Comparison of ENCODE assay signal across 16 mouse cellular contexts in the genomic region with DNA sequence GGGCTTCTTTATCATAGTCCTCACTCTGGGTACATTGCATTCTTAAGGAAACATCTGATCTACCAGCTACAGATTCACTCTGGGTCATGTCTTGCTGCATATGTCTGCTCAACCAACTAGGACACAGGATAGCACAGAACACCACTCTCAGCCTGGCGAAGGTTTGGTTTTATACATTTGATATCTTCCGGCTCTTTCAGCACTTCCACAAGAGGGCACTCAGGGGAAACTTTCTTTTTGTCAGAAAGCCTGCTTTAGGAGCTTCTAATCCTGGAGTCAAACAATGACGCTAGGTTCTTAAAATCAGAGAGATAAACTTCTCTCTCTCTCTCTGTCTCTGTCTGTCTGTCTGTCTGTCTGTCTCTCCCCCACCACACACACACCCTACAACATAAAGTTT. TPM values are rescaled to one million over a fixed set of nuclear protein-coding genes. Genes with fewer than 3 reads are reported as not detected.
DNase-seq lines count a peak whose midpoint lies in the region; TF ChIP-seq lines count a peak whose summit lies in the region.
"Had no signal": no experiment of that assay in that cellular context is flagged by ENCODE, and none has a peak within 500 bp of the region (broad histone marks: within the 10 kb centered on the region; RNA-seq: fewer than 3 reads in every experiment).

No protein-coding gene starts in this region.

- TF ChIP-seq RAD21 in CH12.LX (IDR thresholded peaks at IDR 0.05; ENCODE audit: low read depth, low read length), result peak; percentile 36

- no peak overlapping the region for H3K27ac ChIP-seq in layer of hippocampus, adult 2 months
- H3K27ac ChIP-seq in CH12.LX (ENCODE audit: insufficient read depth, low read depth), result no peak overlapping the region
- H3K27ac ChIP-seq: limb, embryonic 10.5 days; midbrain, embryonic 13.5 days; neural tube, embryonic 15.5 days had no signal

- no peaks in the 10 kb centered on the region for H3K27me3 ChIP-seq in CH12.LX (replicated peaks)
- H3K27me3 ChIP-seq: midbrain, embryonic 13.5 days; neural tube, embryonic 15.5 days; Patski had no signal

- in situ Hi-C loops in CH12.LX (cut with MboI; ENCODE audit: low pct_ligation_motif_present, low pct_unique_long_range_greater_than_20kb, low sequenced_read_pairs), result no loop called here

- H3K4me2 ChIP-seq in CH12.LX (ENCODE audit: insufficient read depth, low read depth, poor library complexity, severe bottlenecking), result no peak overlapping the region
- H3K4me2 ChIP-seq: midbrain, embryonic 13.5 days; neural tube, embryonic 15.5 days had no signal

- DNase-seq in embryo, embryonic 10 days (ENCODE audit: low spot score), result peak; percentile 8
- DNase-seq in embryo, embryonic 9.5 days (ENCODE audit: extremely low spot score), result no peak
- peak; percentile 17 to 33 for DNase-seq in layer of hippocampus, adult 2 months (ENCODE audit: low spot score in 2 of 2)
- no peak for DNase-seq in layer of hippocampus, postnatal 10 days (ENCODE audit: low spot score in 2 of 2)
- DNase-seq in CH12.LX (ENCODE audit: extremely low read depth), result peak; percentile 17
- DNase-seq in frontal cortex, adult 2 months (ENCODE audit: extremely low spot score in 1 of 2, low spot score in 1 of 2), result peak; percentile 12 to 77
- DNase-seq in ovary, postnatal 36 days (ENCODE audit: low spot score), result no peak
- DNase-seq in gastrocnemius, adult 18-20 months (ENCODE audit: low spot score), result no peak
- DNase-seq: heart, postnatal 36 days; thymus, adult 18-20 months had no signal

- H3K4me1 ChIP-seq in CH12.LX (ENCODE audit: control insufficient read depth in 1 of 2, insufficient read depth in 2 of 2), result no peaks in the 10 kb centered on the region
- H3K4me1 ChIP-seq: limb, embryonic 10.5 days; midbrain, embryonic 13.5 days; neural tube, embryonic 15.5 days had no signal

- H3K9ac ChIP-seq in CH12.LX (ENCODE audit: insufficient read depth, low read depth), result no peak overlapping the region
- H3K9ac ChIP-seq: midbrain, embryonic 13.5 days; neural tube, embryonic 15.5 days had no signal

- TF ChIP-seq CTCF in layer of hippocampus, adult 2 months (conservative IDR thresholded peaks at IDR 0.05), result peak; percentile 70
- peak in 1 of 2 experiments; percentile 47; a peak in 2 of 4 replicates for TF ChIP-seq CTCF in CH12.LX (conservative IDR thresholded peaks at IDR 0.05 in 1 of 2, IDR thresholded peaks at IDR 0.05 in 1 of 2; ENCODE audit: low read depth in 2 of 2, low read length in 2 of 2)

- no peak for TF ChIP-seq POLR2A in CH12.LX (IDR thresholded peaks at IDR 0.05; ENCODE audit: low read depth, low read length)

- H3K79me2 ChIP-seq in CH12.LX (replicated peaks; ENCODE audit: control insufficient read depth, extremely low read depth, insufficient read depth, poor library complexity, severe bottlenecking), result no peaks in the 10 kb centered on the region

- H3K4me3 ChIP-seq in layer of hippocampus, adult 2 months, result no peak overlapping the region
- no peak overlapping the region for H3K4me3 ChIP-seq in CH12.LX (replicated peaks in 1 of 3; ENCODE audit: low read depth in 2 of 3, low read length in 2 of 3, poor library complexity in 1 of 3)
- H3K4me3 ChIP-seq: limb, embryonic 10.5 days; midbrain, embryonic 13.5 days; neural tube, embryonic 15.5 days had no signal

- no peak for TF ChIP-seq EP300 in CH12.LX (IDR thresholded peaks at IDR 0.05; ENCODE audit: low read length)

- no peaks in the 10 kb centered on the region for H3K9me3 ChIP-seq in CH12.LX (replicated peaks; ENCODE audit: low read length)
- H3K9me3 ChIP-seq: limb, embryonic 10.5 days; midbrain, embryonic 13.5 days; neural tube, embryonic 15.5 days had no signal

- H3K36me3 ChIP-seq in CH12.LX (replicated peaks in 1 of 2; ENCODE audit: control insufficient read depth in 1 of 2, insufficient read depth in 1 of 2, low read length in 1 of 2), result no peaks in the 10 kb centered on the region
- H3K36me3 ChIP-seq: limb, embryonic 10.5 days; midbrain, embryonic 13.5 days; neural tube, embryonic 15.5 days had no signal

- dilution Hi-C loops in CH12.LX (cut with MboI; ENCODE audit: extremely low pct_ligation_motif_present, extremely low pct_unique_long_range_greater_than_20kb, low sequenced_read_pairs), result no loop called here

TF ChIP-seq in CH12.LX, 34 proteins besides CTCF, POLR2A, EP300 and RAD21:
- TF ChIP-seq SMC3 (IDR thresholded peaks at IDR 0.05; ENCODE audit: low read depth, low read length), result peak; percentile 51
- no peak for TF ChIP-seq USF2 (conservative IDR thresholded peaks at IDR 0.05; ENCODE audit: low read depth, low read length)

RNA-seq across cellular contexts. Expression of a gene that starts 27.8 kb away (rescaled TPM):
- total RNA-seq in layer of hippocampus, adult 2 months (2021), result 10 to 100 TPM; 52.5 to 58.0 TPM
- 10 to 100 TPM; 76.6 to 90.2 TPM for total RNA-seq in layer of hippocampus, postnatal 10 days (2021)
- total RNA-seq in CH12.LX (2012; rRNA removed) (not detected in 2 replicates), CH12.LX (2014; rRNA removed) (not detected in 2 replicates)
- polyA plus RNA-seq in CH12.LX (2012; ENCODE audit: insufficient read length, low read depth), result not detected in 2 replicates
- 29.2 and 39.3 TPM in 2 replicates for polyA plus RNA-seq in frontal cortex, adult 2 months (2012; rRNA removed)
- not detected for total RNA-seq in gastrocnemius, adult 18-20 months (2021)
- polyA plus RNA-seq: C2C12; gonadal fat pad, adult 2 months had no signal

Comparison
In these comparisons a context has a peak if more than half of its experiments do, and no peak if none do; other contexts are left out.
1. DNase-seq: peak in embryo, embryonic 10 days (single experiment), layer of hippocampus, adult 2 months (2 of 2), CH12.LX (single experiment) and frontal cortex, adult 2 months (2 of 2); none in embryo, embryonic 9.5 days (single experiment), layer of hippocampus, postnatal 10 days (0 of 2), ovary, postnatal 36 days (single experiment) and gastrocnemius, adult 18-20 months (single experiment).
2. RNA of a gene that starts 27.8 kb away (total RNA-seq): 76.6 to 90.2 TPM in layer of hippocampus, postnatal 10 days and 52.5 to 58.0 TPM in layer of hippocampus, adult 2 months; not detected in gastrocnemius, adult 18-20 months and not detected in CH12.LX; every median in the first group is over 10 times any median in the second.